Mouse (Mus musculus): ENCODE measurements around the gene Ebf4. TPM values are rescaled to one million over a fixed set of nuclear protein-coding genes. Genes with fewer than 3 reads are reported as not detected.

Ebf4 gene
- total and polyA plus RNA-seq, 3 experiments, result 0.37 to 1.0 (median 0.41) TPM

GRCm38 (mm10) chr2:130275649-130276048 lies 19.3 kb upstream of the Ebf4 start:
- WGBS, result 60% methylated on average over 6 of the region's 6 CpGs
- DNase-seq, result peak in 1 of 2 experiments; percentile 45
- intact Hi-C loops (cut with DNase I), result no loop called here

GRCm38 (mm10) chr2:130279600-130280091 lies 15.3 kb upstream of the Ebf4 start:
- H3K27ac ChIP-seq, result no peak overlapping the region
- H3K4me1 ChIP-seq (ENCODE audit: control insufficient read depth, insufficient read depth, low read length), result peaks cover 2% of the 10 kb centered on the region
- H3K27me3 ChIP-seq (ENCODE audit: control insufficient read depth, insufficient read depth, low read length), result no peaks in the 10 kb centered on the region
- intact Hi-C loops (cut with DNase I), result no loop called here
- no peaks in the 10 kb centered on the region for H3K79me2 ChIP-seq (replicated peaks; ENCODE audit: control insufficient read depth, insufficient read depth, low read length)
- H3K4me3 ChIP-seq, result no peak overlapping the region
- peaks cover 11% of the 10 kb centered on the region for H3K36me3 ChIP-seq (ENCODE audit: control insufficient read depth, insufficient read depth, low read length)
- WGBS, result 46% methylated on average over 8 of the region's 8 CpGs
- no peak for TF ChIP-seq CTCF (IDR thresholded peaks at IDR 0.05)
- no peak for TF ChIP-seq EP300 (IDR thresholded peaks at IDR 0.05; ENCODE audit: insufficient read depth, low read depth, low read length)
- no peak for TF ChIP-seq POLR2A (IDR thresholded peaks at IDR 0.05; ENCODE audit: insufficient read depth, low read depth, low read length)
- no peak for DNase-seq
- no peak overlapping the region for H3K9ac ChIP-seq (ENCODE audit: low read depth, low read length)

More at GRCm38 (mm10) chr2:130275649-130276048, 19.3 kb upstream of the Ebf4 start:
- no peaks in the 10 kb centered on the region for H3K27me3 ChIP-seq (ENCODE audit: control insufficient read depth, insufficient read depth, low read length)
- peaks cover 2% of the 10 kb centered on the region for H3K4me1 ChIP-seq (ENCODE audit: control insufficient read depth, insufficient read depth, low read length)
- H3K27ac ChIP-seq, result no peak overlapping the region
- no peak overlapping the region for H3K9ac ChIP-seq (ENCODE audit: low read depth, low read length)
- 0 out of 2 replicates have a peak, but pooled peaks cover 2% of the 10 kb centered on the region for H3K36me3 ChIP-seq (ENCODE audit: control insufficient read depth, insufficient read depth, low read length)
- peaks cover 1% of the 10 kb centered on the region; the same call in 1 of the 2 replicates for H3K79me2 ChIP-seq (replicated peaks; ENCODE audit: control insufficient read depth, insufficient read depth, low read length)
- TF ChIP-seq CTCF (IDR thresholded peaks at IDR 0.05) (peak; percentile 67), EP300 (IDR thresholded peaks at IDR 0.05; ENCODE audit: insufficient read depth, low read depth, low read length) (no peak)
- no peak overlapping the region for H3K4me3 ChIP-seq

GRCm38 (mm10) chr2:130280224-130280623 lies 14.7 kb upstream of the Ebf4 start:
- peaks cover 11% of the 10 kb centered on the region for H3K36me3 ChIP-seq (ENCODE audit: control insufficient read depth, insufficient read depth, low read length)
- no peaks in the 10 kb centered on the region for H3K4me1 ChIP-seq (ENCODE audit: control insufficient read depth, insufficient read depth, low read length)
- H3K27ac ChIP-seq, result no peak overlapping the region
- WGBS, result 40% methylated on average over 7 of the region's 7 CpGs
- 0 out of 2 replicates have a peak overlapping the region, but pooled peaks have one; percentile 1 for H3K9ac ChIP-seq (ENCODE audit: low read depth, low read length)
- H3K79me2 ChIP-seq (replicated peaks; ENCODE audit: control insufficient read depth, insufficient read depth, low read length), result no peaks in the 10 kb centered on the region
- no peak for DNase-seq
- no peak overlapping the region for H3K4me3 ChIP-seq
- H3K27me3 ChIP-seq (ENCODE audit: control insufficient read depth, insufficient read depth, low read length), result no peaks in the 10 kb centered on the region
- intact Hi-C loops (cut with DNase I), result no loop called here
- TF ChIP-seq POLR2A (IDR thresholded peaks at IDR 0.05; ENCODE audit: insufficient read depth, low read depth, low read length) (no peak), CTCF (IDR thresholded peaks at IDR 0.05) (no peak), EP300 (IDR thresholded peaks at IDR 0.05; ENCODE audit: insufficient read depth, low read depth, low read length) (no peak)

DNA sequence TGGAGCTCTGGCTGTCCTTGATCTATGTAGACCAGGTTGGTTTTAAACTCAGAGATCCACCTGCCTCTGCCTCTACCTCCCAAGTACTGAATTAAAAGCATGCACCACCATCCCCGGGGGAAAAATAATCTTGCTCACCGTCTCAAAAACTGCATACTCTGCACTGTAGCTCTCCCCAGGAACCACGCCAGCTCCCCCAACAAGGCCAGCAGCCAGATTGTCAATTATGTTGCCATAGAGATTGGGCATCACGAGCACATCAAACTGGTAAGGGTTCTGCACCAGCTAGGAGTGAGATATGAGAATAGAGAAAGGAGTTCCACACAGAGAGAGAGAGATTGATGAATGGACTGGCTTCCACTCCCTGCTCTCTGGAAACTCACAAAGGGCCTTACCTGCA lies 14.2 kb upstream of the Ebf4 start:
- TF ChIP-seq POLR2A (IDR thresholded peaks at IDR 0.05; ENCODE audit: insufficient read depth, low read depth, low read length), result no peak
- H3K79me2 ChIP-seq (replicated peaks; ENCODE audit: control insufficient read depth, insufficient read depth, low read length), result no peaks in the 10 kb centered on the region
- peaks cover 11% of the 10 kb centered on the region for H3K36me3 ChIP-seq (ENCODE audit: control insufficient read depth, insufficient read depth, low read length)
- no peak for DNase-seq
- H3K27ac ChIP-seq, result no peak overlapping the region
- 45% methylated on average over 4 of the region's 4 CpGs for WGBS
- H3K4me1 ChIP-seq (ENCODE audit: control insufficient read depth, insufficient read depth, low read length), result no peaks in the 10 kb centered on the region
- intact Hi-C loops (cut with DNase I), result no loop called here
- no peaks in the 10 kb centered on the region for H3K27me3 ChIP-seq (ENCODE audit: control insufficient read depth, insufficient read depth, low read length)
- no peak overlapping the region for H3K9ac ChIP-seq (ENCODE audit: low read depth, low read length)
- no peak overlapping the region for H3K4me3 ChIP-seq

- peak; percentile 87 for TF ChIP-seq POLR2A (IDR thresholded peaks at IDR 0.05; ENCODE audit: insufficient read depth, low read depth, low read length)
- TF ChIP-seq CTCF (IDR thresholded peaks at IDR 0.05), result no peak
- TF ChIP-seq EP300 (IDR thresholded peaks at IDR 0.05; ENCODE audit: insufficient read depth, low read depth, low read length), result peak; percentile 77; the same call in 1 of the 2 replicates
- intact Hi-C loops (cut with DNase I), result loop anchor here (1.0 kb wide), 1 partner anchor 10 kb away; the partner anchor contains the start of gene Nop56
- WGBS, result under 1% methylated on average over 51 of the region's 51 CpGs
These were observed 10.9 kb upstream of the Ebf4 start, which contains the start of gene Idh3b for GRCm38 (mm10) chr2:130283854-130284654. Gene Idh3b (minus strand): TSS chr2:130284547.

DNA sequence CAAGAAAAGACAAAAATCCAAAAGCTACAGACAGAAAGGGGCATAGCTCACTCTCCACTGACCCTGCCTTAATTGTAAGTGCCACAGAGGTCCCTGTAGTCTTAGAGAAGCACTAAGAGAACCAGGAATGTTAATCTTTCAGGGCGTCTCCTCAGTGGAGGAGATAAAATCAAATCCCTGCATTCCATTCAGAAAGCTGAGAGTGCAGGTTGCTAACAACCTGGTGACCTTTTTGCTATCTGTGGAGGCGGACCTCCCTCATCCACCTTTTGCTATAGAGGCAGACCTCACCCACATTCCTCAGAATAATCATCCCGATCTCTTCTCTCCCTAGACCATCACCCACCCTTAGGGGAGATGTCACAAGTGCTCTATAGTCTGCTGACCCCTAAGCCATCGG lies 5.9 kb upstream of the Ebf4 start:
- H3K4me1 ChIP-seq (ENCODE audit: control insufficient read depth, insufficient read depth, low read length), result no peaks in the 10 kb centered on the region
- intact Hi-C loops (cut with DNase I), result no loop called here
- no peak for DNase-seq
- no peaks in the 10 kb centered on the region for H3K36me3 ChIP-seq (ENCODE audit: control insufficient read depth, insufficient read depth, low read length)
- 71% methylated on average over 4 of the region's 4 CpGs for WGBS
- H3K4me3 ChIP-seq, result no peak overlapping the region
- TF ChIP-seq EP300 (IDR thresholded peaks at IDR 0.05; ENCODE audit: insufficient read depth, low read depth, low read length), result no peak
- no peak for TF ChIP-seq CTCF (IDR thresholded peaks at IDR 0.05)
- no peaks in the 10 kb centered on the region for H3K27me3 ChIP-seq (ENCODE audit: control insufficient read depth, insufficient read depth, low read length)
- no peaks in the 10 kb centered on the region for H3K79me2 ChIP-seq (replicated peaks; ENCODE audit: control insufficient read depth, insufficient read depth, low read length)
- no peak overlapping the region for H3K27ac ChIP-seq
- no peak overlapping the region for H3K9ac ChIP-seq (ENCODE audit: low read depth, low read length)

More at GRCm38 (mm10) chr2:130283854-130284654, 10.9 kb upstream of the Ebf4 start, which contains the start of gene Idh3b:
- peak; percentile 92 to 93 for DNase-seq
- no peaks in the 10 kb centered on the region for H3K27me3 ChIP-seq (ENCODE audit: control insufficient read depth, insufficient read depth, low read length)
- peak within 1 kb of the TSS; percentile 95 for H3K27ac ChIP-seq
- peak within 1 kb of the TSS; percentile 94 for H3K4me3 ChIP-seq
- no peaks in the 10 kb centered on the region for H3K79me2 ChIP-seq (replicated peaks; ENCODE audit: control insufficient read depth, insufficient read depth, low read length)
- H3K4me1 ChIP-seq (ENCODE audit: control insufficient read depth, insufficient read depth, low read length), result no peaks in the 10 kb centered on the region
- peaks cover 11% of the 10 kb centered on the region for H3K36me3 ChIP-seq (ENCODE audit: control insufficient read depth, insufficient read depth, low read length)
- H3K9ac ChIP-seq (ENCODE audit: low read depth, low read length), result peak within 1 kb of the TSS; percentile 71

Data from heart, adult 2 months (tissue).